Mouse (Mus musculus) adrenal gland, adult 10 weeks (tissue): ENCODE data around the gene Olfr175-ps1. TPM values are rescaled to one million over a fixed set of nuclear protein-coding genes. Genes with fewer than 3 reads are reported as not detected.

Source experiments
- polyA plus RNA-seq: library from polyadenylated mRNA; stranded (reverse); fragments of 350-450 nt; fragmentation: Illumina TruSeq; extraction: RNeasy Lipid Tissue Mini Kit (QIAGEN cat#74804); gene quantifications from one replicate; pipeline ENCODE4 v1.2.3, GENCODE M21; 2014; ENCODE audit warnings: low read depth, low replicate concordance

The Olfr175-ps1 gene
- polyA plus RNA-seq: not detected

DNA sequence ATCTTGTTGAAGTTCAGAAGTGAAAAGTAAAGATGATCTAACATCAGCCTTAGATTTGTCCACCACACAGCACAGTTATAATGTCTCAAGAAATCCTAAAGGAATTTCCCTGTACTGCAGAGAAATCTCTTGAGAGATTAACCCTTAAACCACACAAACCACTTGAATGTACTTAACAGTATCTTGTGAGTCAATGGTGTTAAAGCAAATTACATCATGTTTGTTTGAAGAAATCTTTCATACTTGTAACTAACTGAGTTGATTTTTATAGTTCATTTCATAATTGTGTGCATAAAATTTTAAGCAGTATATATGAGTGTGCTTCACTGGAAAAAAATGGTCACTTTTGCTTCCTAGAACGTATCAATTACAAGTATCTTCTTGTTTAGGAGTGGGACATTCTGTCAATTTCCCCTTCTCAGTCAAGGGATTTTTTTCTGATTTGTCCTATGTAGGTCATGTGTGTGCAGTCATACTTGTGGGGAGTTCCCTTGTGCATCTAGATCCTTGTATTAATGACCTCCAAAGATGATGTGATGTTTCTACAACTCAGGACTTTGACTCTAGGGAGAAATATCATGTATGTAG is at the start of gene Olfr175-ps1:
Gene Olfr175-ps1, minus strand, starts transcription at position 51 of the 588 bp plus-strand sequence.

DNA sequence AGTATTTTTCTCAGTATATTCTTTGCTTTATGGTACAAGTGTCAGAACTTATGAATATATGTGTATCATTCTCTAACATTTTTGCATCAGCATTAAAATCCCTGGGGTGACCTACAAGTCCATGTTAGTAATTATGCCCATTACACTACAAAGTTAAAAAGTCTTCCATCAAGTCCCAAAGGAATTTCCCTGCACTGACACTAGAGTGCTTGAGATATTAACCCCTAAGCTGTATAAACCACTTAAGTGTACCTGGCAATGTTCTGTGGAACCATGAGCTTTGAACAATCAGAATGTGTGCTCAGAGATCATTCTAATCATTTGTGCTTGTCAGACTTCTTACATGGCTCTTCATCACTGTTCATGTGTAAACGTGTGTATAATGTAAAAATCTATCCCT is 48.1 kb upstream of the Olfr175-ps1 start, which contains the start of gene Olfr177:
Gene Olfr177, minus strand, starts transcription at position 101 of the 400 bp plus-strand sequence.

GRCm38 (mm10) chr16:58800168-58800567 is 26.4 kb downstream of the Olfr175-ps1 start, which contains the start of gene Olfr173:
Gene Olfr173 (minus strand): TSS chr16:58800268.

Other genes starting within 250 kb of the Olfr175-ps1 start
- not detected for gene Gm813, start 209.8 kb downstream of the Olfr175-ps1 start, polyA plus RNA-seq
- not detected for gene E330017A01Rik, start 188.0 kb downstream of the Olfr175-ps1 start, polyA plus RNA-seq
- gene Cpox, start 156.5 kb downstream of the Olfr175-ps1 start, polyA plus RNA-seq: 32.9 TPM
- gene Gpr15, start 107.7 kb downstream of the Olfr175-ps1 start, polyA plus RNA-seq: not detected
- gene Cldnd1, start 98.9 kb downstream of the Olfr175-ps1 start, polyA plus RNA-seq: 106 TPM
- gene Olfr172, start 63.6 kb downstream of the Olfr175-ps1 start, polyA plus RNA-seq: not detected
- gene Olfr173, start 26.5 kb downstream of the Olfr175-ps1 start, polyA plus RNA-seq: not detected
- gene Olfr177, start 48.0 kb upstream of the Olfr175-ps1 start, polyA plus RNA-seq: not detected
- gene Olfr178, start 65.3 kb upstream of the Olfr175-ps1 start, polyA plus RNA-seq: not detected
- not detected for gene Olfr181, start 102.0 kb upstream of the Olfr175-ps1 start, polyA plus RNA-seq
- not detected for gene Olfr180, start 102.6 kb upstream of the Olfr175-ps1 start, polyA plus RNA-seq
- not detected for gene Olfr183, start 168.6 kb upstream of the Olfr175-ps1 start, polyA plus RNA-seq
- not detected for gene Olfr186, start 203.5 kb upstream of the Olfr175-ps1 start, polyA plus RNA-seq
- not detected for gene Olfr187, start 213.0 kb upstream of the Olfr175-ps1 start, polyA plus RNA-seq